Mouse (Mus musculus) kidney, embryonic 15.5 days (tissue): ENCODE measurements at regions not wholly inside any gene's neighbourhood (a gene's known extent, or its start where the extent isn't known, plus 50 kb on each side); places are given as distances from the start of the nearest gene placed in this dataset.
"Not testable (repeated sequence)": the region's sequence is repeated elsewhere in the genome, so short reads cannot be mapped to it uniquely, and the experiment has no call there.

Experiments used
- ATAC-seq: fragments of 200-750 bp; cut with Nextera tagmentation; replicated peaks from 2 replicates; pipeline ENCODE4 v1.8.0; 2017; ENCODE audit warnings: moderate TSS enrichment; ENCODE audit not compliant: low FRiP score
- H3K27ac ChIP-seq: fragments of 300-500 bp; sonication (generic); 2 replicates; pipeline ENCODE4 v1.5.1; 2015; ENCODE audit warnings: mild to moderate bottlenecking, inconsistent platforms
- H3K27me3 ChIP-seq: fragments of 300-500 bp; sonication (generic); 2 replicates; pipeline ENCODE4 v1.6.1; 2015; ENCODE audit warnings: inconsistent platforms
- H3K36me3 ChIP-seq: fragments of 300-500 bp; sonication (generic); 2 replicates; pipeline ENCODE4 v1.6.1; 2015; ENCODE audit warnings: inconsistent platforms
- H3K4me1 ChIP-seq: fragments of 300-500 bp; sonication (generic); 2 replicates; pipeline ENCODE4 v1.6.1; 2015; ENCODE audit warnings: inconsistent platforms
- H3K4me2 ChIP-seq: fragments of 300-500 bp; sonication (generic); 2 replicates; pipeline ENCODE4 v1.6.1; 2015; ENCODE audit warnings: moderate library complexity, mild to moderate bottlenecking, inconsistent platforms
- H3K4me3 ChIP-seq: fragments of 300-500 bp; sonication (generic); replicated peaks from 2 replicates; pipeline ENCODE4 v1.5.1; 2015; ENCODE audit warnings: mild to moderate bottlenecking, inconsistent platforms
- H3K9ac ChIP-seq: fragments of 300-500 bp; sonication (generic); 2 replicates; pipeline ENCODE4 v1.6.1; 2015; ENCODE audit warnings: mild to moderate bottlenecking, inconsistent platforms
- H3K9me3 ChIP-seq: fragments of 300-500 bp; sonication (generic); replicated peaks from 2 replicates; pipeline ENCODE4 v1.6.1; 2016; ENCODE audit warnings: inconsistent platforms
- WGBS: fragments of 180-500 bp; shearing (Covaris S2); methylation state at CpG from one replicate; pipeline ENCODE4 v1.1.7; 2015; ENCODE audit warnings: mixed read lengths; 5-methylcytosine and 5-hydroxymethylcytosine counted together

DNA sequence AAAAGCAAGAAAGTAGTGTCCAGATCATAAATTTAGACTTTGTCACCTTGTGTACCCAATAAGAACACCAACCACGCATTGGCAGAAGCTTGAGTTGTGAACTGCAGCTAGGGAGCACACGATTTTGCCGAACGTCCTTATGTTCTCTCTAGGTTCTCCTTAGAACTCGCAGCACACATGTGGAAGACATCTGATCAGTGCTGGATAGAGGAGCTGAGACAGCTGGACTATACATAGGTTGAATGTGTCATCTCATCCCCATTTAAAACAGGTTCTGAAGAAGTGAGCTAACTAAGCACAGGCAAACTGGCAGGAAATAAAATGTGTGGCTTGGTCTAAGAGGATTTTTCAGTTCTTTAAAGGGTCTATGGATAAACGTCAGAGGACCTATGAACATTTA, 730.5 kb upstream of the Pkdcc start:
- H3K4me1 ChIP-seq = no peaks in the 10 kb centered on the region
- ATAC-seq = no peak
- H3K9me3 ChIP-seq = no peaks in the 10 kb centered on the region
- no peaks in the 10 kb centered on the region for H3K27me3 ChIP-seq
- H3K9ac ChIP-seq = no peak overlapping the region
- 87% methylated on average over 6 of the region's 6 CpGs for WGBS
- no peak overlapping the region for H3K4me3 ChIP-seq
- H3K4me2 ChIP-seq = no peak overlapping the region
- no peak overlapping the region for H3K27ac ChIP-seq
- no peaks in the 10 kb centered on the region for H3K36me3 ChIP-seq

DNA sequence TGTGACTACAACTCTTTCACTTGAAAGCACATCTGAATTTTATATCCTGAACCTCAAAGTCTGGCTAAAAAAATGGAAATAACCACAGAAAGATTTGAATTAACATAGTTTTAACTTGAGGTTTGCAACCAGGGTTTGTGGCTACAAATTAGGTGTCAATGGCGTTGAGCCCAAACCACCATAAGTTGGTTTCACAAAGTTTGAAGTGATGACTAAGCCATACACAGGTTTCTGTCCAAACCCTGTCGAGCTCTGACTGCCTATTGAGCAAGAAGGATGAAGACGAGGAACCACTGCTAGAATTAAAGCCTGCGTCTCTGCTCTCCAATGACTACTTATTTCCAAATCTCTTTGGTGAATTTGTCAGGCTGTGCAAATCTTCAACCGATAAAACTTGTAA, 719.8 kb upstream of the Slc8a1 start:
- no peak overlapping the region for H3K4me3 ChIP-seq
- no peak overlapping the region for H3K27ac ChIP-seq
- WGBS = 85% methylated on average over 5 of the region's 5 CpGs
- H3K27me3 ChIP-seq = no peaks in the 10 kb centered on the region
- no peak overlapping the region for H3K4me2 ChIP-seq
- 0 out of 2 replicates have a peak, but pooled peaks cover 2% of the 10 kb centered on the region for H3K4me1 ChIP-seq
- no peak for ATAC-seq
- no peaks in the 10 kb centered on the region for H3K9me3 ChIP-seq
- H3K9ac ChIP-seq = no peak overlapping the region
- H3K36me3 ChIP-seq = no peaks in the 10 kb centered on the region

DNA sequence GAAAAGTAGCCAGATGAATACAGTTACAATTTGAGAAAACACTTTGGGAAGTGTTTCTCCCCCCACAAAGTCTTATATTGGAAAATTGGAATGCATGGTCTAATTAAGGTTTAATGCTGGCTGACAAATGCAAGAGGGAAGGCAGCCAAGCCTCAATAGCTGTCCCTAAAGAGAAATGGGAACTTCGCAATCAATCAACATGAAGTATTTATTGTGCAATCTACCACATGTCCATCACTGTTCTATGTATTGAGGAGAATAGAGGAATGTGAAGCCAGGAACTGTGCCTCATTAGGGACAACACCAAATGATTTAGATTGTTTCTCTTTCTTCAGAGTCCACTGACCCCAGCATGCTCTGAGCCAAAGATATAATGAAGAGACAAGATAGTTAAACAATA, 715.7 kb upstream of the Slc8a1 start:
- Histone ChIP-seq H3K27me3 (no peaks in the 10 kb centered on the region), H3K9ac (no peak overlapping the region), H3K27ac (no peak overlapping the region), H3K4me1 (0 out of 2 replicates have a peak, but pooled peaks cover 2% of the 10 kb centered on the region), H3K9me3 (no peaks in the 10 kb centered on the region), H3K4me2 (no peak overlapping the region), H3K36me3 (no peaks in the 10 kb centered on the region), H3K4me3 (no peak overlapping the region)
- WGBS = 47% methylated on average over 1 of the region's 1 CpGs
- ATAC-seq = peak; percentile 90

DNA sequence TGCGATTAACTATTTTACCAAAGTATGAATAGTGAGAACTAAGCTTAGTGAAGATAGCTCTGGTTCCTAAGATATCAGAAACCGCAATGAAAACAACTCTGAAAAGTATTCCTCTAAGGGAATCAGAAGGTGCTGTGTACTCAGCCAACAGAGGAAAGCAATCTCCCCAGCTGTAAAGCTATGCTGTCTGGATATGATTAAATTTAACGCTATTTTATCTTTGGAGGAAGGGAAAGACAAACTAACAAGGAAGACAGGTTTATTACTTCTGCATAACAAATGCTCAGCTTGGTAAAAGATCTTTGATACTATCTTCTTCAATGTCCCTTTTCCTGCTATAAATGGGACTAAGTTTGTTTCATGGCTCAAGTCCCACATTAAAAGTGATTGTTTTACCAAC, 700.9 kb upstream of the Slc8a1 start:
- ATAC-seq = peak; percentile 60
- H3K4me2 ChIP-seq = no peak overlapping the region
- WGBS = 48% methylated on average over 3 of the region's 3 CpGs
- H3K9me3 ChIP-seq = no peaks in the 10 kb centered on the region
- H3K27me3 ChIP-seq = no peaks in the 10 kb centered on the region
- H3K36me3 ChIP-seq = no peaks in the 10 kb centered on the region
- H3K4me3 ChIP-seq = no peak overlapping the region
- no peak overlapping the region for H3K9ac ChIP-seq
- H3K27ac ChIP-seq = peak overlapping the region; percentile 20; the same call in 1 of the 2 replicates
- H3K4me1 ChIP-seq = no peaks in the 10 kb centered on the region

DNA sequence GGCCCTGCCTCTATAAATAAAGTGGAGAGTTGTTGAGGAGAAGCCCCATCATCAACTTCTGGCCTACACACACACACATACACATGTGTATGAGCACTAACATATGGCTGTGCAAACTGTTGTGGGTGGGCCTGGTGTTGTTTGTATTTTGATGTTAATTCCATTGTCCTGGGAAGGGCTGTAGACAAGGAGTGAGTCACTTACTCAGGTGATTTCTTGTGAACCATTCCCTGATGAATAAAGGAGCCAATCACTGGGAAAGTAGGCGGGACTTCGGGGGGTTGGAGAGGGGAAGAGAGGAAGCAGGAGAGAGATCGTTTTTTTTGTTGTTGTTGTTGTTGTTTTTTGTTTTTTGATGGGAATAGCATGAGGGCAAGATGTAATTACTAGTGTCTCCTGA, 699.0 kb upstream of the Slc8a1 start:
- no peak overlapping the region for H3K27ac ChIP-seq
- H3K4me3 ChIP-seq = no peak overlapping the region
- WGBS = 81% methylated on average over 3 of the region's 3 CpGs
- H3K36me3 ChIP-seq = no peaks in the 10 kb centered on the region
- ATAC-seq = no peak
- no peak overlapping the region for H3K9ac ChIP-seq
- H3K9me3 ChIP-seq = no peaks in the 10 kb centered on the region
- no peaks in the 10 kb centered on the region for H3K4me1 ChIP-seq
- no peak overlapping the region for H3K4me2 ChIP-seq
- no peaks in the 10 kb centered on the region for H3K27me3 ChIP-seq

DNA sequence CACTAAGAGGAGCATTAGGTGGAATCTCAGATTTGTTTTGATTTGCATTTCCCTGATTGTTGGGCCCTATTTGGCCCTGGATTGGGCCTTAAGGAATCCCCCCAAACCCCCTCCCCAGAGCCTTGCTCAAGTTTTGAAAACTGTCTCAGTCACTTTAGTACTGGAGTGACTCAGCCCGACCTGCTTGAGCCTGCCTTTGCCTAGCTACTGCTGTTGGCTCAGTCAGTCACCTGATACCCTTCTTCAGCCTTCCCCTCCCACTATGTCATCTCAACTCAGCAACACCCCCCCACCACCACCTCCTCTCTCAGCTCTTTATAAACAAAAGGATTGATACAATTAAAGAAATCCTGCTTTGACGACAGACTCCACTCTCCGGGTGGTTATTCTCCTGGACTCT, 694.5 kb upstream of the Slc8a1 start:
- no peaks in the 10 kb centered on the region for H3K27me3 ChIP-seq

DNA sequence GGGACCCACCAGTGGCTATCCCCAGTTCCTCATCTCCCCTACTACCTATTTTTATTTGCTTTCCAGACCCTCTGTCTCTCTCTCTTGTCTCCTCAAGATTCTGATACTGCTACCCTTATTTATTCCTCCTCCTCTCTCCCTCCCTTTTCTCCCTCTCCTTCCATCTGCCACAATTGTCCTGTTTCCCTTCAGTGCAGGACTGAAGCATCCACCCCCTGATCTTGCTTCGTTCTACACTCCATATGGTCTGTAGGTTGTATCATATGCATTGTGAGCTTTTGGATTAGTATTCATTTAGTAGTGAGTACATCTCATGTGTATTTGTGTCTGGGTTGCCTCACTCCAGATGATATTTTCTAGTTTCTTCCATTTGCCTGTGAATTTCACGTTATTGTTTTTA, 670.1 kb upstream of the Slc8a1 start:
- Histone ChIP-seq H3K4me2 (no peak overlapping the region), H3K27ac (no peak overlapping the region), H3K4me3 (no peak overlapping the region), H3K9ac (no peak overlapping the region), H3K36me3 (no peaks in the 10 kb centered on the region), H3K4me1 (no peaks in the 10 kb centered on the region), H3K9me3 (no peaks in the 10 kb centered on the region), H3K27me3 (no peaks in the 10 kb centered on the region)
- ATAC-seq = no peak
- 87% methylated on average over 2 of the region's 2 CpGs for WGBS

More for the DNA sequence above, 694.5 kb upstream of the Slc8a1 start:
- H3K27ac ChIP-seq = no peak overlapping the region
- ATAC-seq = peak; percentile 84
- no peak overlapping the region for H3K4me2 ChIP-seq
- no peaks in the 10 kb centered on the region for H3K9me3 ChIP-seq
- no peaks in the 10 kb centered on the region for H3K4me1 ChIP-seq
- no peak overlapping the region for H3K4me3 ChIP-seq
- WGBS = 28% methylated on average over 3 of the region's 3 CpGs
- H3K36me3 ChIP-seq = no peaks in the 10 kb centered on the region
- H3K9ac ChIP-seq = no peak overlapping the region

DNA sequence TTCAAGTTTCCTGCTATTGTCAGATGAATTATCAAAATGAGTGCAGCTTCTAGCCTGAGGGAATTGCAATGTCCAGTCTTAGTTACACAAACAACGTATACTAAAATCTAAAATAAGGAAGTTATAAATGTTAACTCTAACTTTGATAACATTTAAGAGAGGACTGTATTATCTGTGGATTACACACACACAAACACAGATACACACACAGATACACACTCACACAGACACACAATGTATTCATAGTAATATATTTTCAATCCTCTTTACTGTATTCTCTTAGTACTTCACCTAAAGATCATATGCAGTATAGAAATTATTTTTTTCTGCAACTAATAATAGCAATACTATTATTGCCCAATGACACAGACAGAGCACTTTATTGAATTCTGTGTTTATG, 661.2 kb upstream of the Slc8a1 start:
- no peak for ATAC-seq
- no peak overlapping the region for H3K9ac ChIP-seq
- WGBS = 81% methylated on average over 1 of the region's 1 CpGs

DNA sequence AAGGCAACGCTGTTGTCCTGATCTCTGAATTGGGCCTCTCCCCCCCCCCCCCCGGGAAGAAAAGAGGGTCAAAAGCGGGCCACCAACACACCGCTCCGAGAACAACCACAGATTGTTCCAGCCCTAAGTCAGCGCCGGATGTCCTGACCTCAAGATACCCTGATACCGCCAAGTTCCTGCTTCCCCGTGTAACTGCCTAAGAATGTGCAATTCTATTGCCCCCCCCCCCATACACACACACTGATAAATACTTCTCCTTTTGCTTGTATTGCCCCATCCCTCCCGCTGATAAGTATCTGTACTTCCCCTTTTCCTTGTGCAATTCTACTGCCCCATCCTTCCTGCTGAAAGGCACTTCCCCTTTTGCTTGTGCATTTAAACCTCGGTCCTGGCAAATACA, 641.2 kb upstream of the Slc8a1 start:
- H3K9me3 ChIP-seq, H3K4me2 ChIP-seq, H3K36me3 ChIP-seq, H3K27me3 ChIP-seq, H3K4me1 ChIP-seq, H3K27ac ChIP-seq, H3K4me3 ChIP-seq, H3K9ac ChIP-seq, ATAC-seq: not testable (repeated sequence)
- WGBS = 86% methylated on average over 11 of the region's 11 CpGs

More for the DNA sequence above, 661.2 kb upstream of the Slc8a1 start:
- Histone ChIP-seq H3K27me3 (no peaks in the 10 kb centered on the region), H3K4me2 (no peak overlapping the region), H3K27ac (no peak overlapping the region), H3K9me3 (no peaks in the 10 kb centered on the region), H3K4me3 (no peak overlapping the region), H3K36me3 (no peaks in the 10 kb centered on the region), H3K4me1 (no peaks in the 10 kb centered on the region)

DNA sequence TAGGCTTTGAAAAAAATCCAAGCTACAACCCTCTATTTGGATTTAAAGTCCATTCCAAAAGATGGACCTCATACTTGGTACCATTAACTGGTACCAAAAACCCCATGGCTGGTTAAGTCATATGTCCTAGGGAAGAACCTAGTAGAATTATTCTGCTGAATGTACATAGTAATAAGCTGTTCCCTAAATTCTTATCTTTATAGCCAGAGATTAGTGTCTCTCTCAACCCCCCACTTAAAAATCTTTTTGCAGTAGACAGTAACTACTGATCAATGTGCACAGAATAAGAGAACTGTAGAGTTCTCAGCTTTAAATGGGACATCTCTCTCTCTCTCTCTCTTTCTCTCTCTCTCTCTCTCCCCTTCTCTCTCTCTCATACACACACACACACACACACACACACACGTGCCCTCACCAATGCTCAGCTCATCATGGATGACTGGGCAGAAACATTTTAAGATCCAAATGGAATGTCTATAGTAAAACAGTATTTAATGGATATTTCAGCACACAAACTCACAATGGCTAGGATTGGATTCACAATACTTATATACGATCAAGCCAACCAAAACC, 640.2 kb upstream of the Slc8a1 start:
- Histone ChIP-seq H3K27me3 (no peaks in the 10 kb centered on the region), H3K9ac (no peak overlapping the region), H3K36me3 (no peaks in the 10 kb centered on the region), H3K4me3 (no peak overlapping the region), H3K4me1 (no peaks in the 10 kb centered on the region), H3K9me3 (no peaks in the 10 kb centered on the region), H3K4me2 (no peak overlapping the region), H3K27ac (no peak overlapping the region)
- WGBS = 83% methylated on average over 2 of the region's 2 CpGs
- no peak for ATAC-seq

DNA sequence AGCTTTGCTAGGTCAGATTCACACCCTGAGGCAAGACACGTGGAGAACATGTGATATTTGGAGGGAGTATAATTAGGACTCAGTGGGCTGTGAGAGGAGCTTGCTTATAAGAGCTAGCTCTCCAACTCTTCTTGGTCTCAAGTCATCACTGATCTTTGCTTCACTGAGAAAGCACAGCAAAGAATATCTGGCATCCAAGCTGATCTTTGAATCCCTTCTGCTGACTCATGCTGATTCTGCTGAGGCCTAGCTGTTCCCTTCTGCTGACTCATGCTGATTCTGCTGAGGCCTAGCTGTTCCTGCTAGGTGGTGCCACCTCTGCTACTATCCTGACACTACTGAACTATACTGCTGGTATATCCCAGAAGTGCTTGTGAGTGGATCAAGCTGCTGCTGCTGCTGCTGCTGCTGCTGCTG, 639.0 kb upstream of the Slc8a1 start:
- no peak overlapping the region for H3K4me3 ChIP-seq
- 92% methylated on average over 1 of the region's 1 CpGs for WGBS
- no peak for ATAC-seq

DNA sequence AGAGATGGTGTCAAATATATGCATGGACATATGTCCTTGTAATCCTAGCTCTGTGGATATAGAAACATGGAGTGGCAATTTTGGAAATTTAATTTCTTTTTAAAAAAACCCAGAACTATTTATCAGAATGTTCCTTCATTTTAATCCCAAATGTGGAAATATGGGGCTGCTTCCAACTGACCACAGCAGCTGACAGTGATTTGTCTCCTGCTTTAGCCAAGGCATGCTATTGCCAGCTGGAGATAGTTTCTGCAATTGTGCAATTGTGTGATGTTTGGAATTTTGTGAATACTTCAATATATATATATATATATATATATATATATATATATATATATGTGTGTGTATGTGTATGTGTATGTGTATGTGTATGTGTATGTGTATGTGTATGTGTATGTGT, 629.7 kb upstream of the Slc8a1 start:
- no peak for ATAC-seq
- no peak overlapping the region for H3K9ac ChIP-seq

More for the DNA sequence above, 639.0 kb upstream of the Slc8a1 start:
- Histone ChIP-seq H3K9me3 (no peaks in the 10 kb centered on the region), H3K9ac (no peak overlapping the region), H3K4me1 (no peaks in the 10 kb centered on the region), H3K36me3 (no peaks in the 10 kb centered on the region), H3K4me2 (no peak overlapping the region), H3K27me3 (no peaks in the 10 kb centered on the region), H3K27ac (no peak overlapping the region)

DNA sequence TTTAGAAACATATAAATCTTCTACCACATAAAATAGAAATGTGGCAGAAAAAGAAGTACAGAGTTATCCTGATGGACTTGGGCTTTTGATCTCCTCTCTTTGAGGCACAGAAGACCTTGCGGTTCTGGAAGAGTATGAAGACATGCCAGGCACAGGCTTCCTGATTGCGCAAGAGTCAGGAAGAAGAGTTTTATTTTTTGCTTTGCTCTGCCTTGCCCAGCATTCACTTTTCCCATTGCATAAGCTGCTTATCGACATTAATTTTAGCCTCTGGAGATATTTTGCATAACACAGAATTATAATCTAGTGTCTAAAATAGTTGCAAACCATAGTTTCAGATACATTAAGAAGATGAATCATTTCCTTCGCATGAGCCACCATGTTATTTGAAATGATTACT, 627.8 kb upstream of the Slc8a1 start:
- H3K4me3 ChIP-seq = no peak overlapping the region
- no peaks in the 10 kb centered on the region for H3K9me3 ChIP-seq
- H3K36me3 ChIP-seq = no peaks in the 10 kb centered on the region
- no peaks in the 10 kb centered on the region for H3K4me1 ChIP-seq
- no peak for ATAC-seq
- no peak overlapping the region for H3K27ac ChIP-seq
- H3K27me3 ChIP-seq = no peaks in the 10 kb centered on the region
- no peak overlapping the region for H3K4me2 ChIP-seq
- 83% methylated on average over 4 of the region's 4 CpGs for WGBS
- no peak overlapping the region for H3K9ac ChIP-seq

More for the DNA sequence above, 629.7 kb upstream of the Slc8a1 start:
- Histone ChIP-seq H3K4me2 (no peak overlapping the region), H3K36me3 (no peaks in the 10 kb centered on the region), H3K27ac (no peak overlapping the region), H3K27me3 (no peaks in the 10 kb centered on the region), H3K4me1 (no peaks in the 10 kb centered on the region), H3K9me3 (no peaks in the 10 kb centered on the region), H3K4me3 (no peak overlapping the region)
